Mouse (Mus musculus) embryonic facial prominence, embryonic 14.5 days (tissue): ENCODE measurements around the gene Mlxip. TPM values are rescaled to one million over a fixed set of nuclear protein-coding genes. Genes with fewer than 3 reads are reported as not detected.
A peak's percentile ranks its signal among the peaks of the same experiment; 100 is the strongest.

Experiments
- ATAC-seq: fragments of 200-750 bp; cut with Nextera tagmentation; 2 replicates; pipeline ENCODE4 v1.8.0; 2017; ENCODE audit warnings: low read depth, moderate number of reproducible peaks, moderate TSS enrichment
- DNase-seq: peaks from one replicate; pipeline ENCODE4 v3.0.0-alpha.2; 2015; ENCODE audit warnings: low spot score
- H3K27ac ChIP-seq: fragments of 300-500 bp; sonication (generic); replicated peaks from 2 replicates; pipeline ENCODE4 v1.5.1; 2014; ENCODE audit warnings: low read depth, mild to moderate bottlenecking, low read length, moderate library complexity
- H3K27me3 ChIP-seq: fragments of 300-500 bp; sonication (generic); replicated peaks from 2 replicates; pipeline ENCODE4 v1.6.1; 2014; ENCODE audit warnings: low read length; ENCODE audit not compliant: control insufficient read depth, insufficient read depth
- H3K36me3 ChIP-seq: fragments of 300-500 bp; sonication (generic); 2 replicates; pipeline ENCODE4 v1.6.1; 2014; ENCODE audit warnings: low read length, mixed read lengths; ENCODE audit not compliant: control insufficient read depth, insufficient read depth
- H3K4me1 ChIP-seq: fragments of 300-500 bp; sonication (generic); 2 replicates; pipeline ENCODE4 v1.6.1; 2014; ENCODE audit warnings: antibody characterized with exemption, low read length; ENCODE audit not compliant: control insufficient read depth, insufficient read depth
- H3K4me2 ChIP-seq: fragments of 300-500 bp; sonication (generic); 2 replicates; pipeline ENCODE4 v1.6.1; 2014; ENCODE audit warnings: low read depth, mild to moderate bottlenecking, low read length, moderate library complexity, mixed read lengths
- H3K4me3 ChIP-seq: fragments of 300-500 bp; sonication (generic); 2 replicates; pipeline ENCODE4 v1.5.1; 2014; ENCODE audit warnings: low read depth, mild to moderate bottlenecking, low read length
- H3K9ac ChIP-seq: fragments of 300-500 bp; sonication (generic); 2 replicates; pipeline ENCODE4 v1.6.1; 2014; ENCODE audit warnings: low read depth, mild to moderate bottlenecking, low read length, moderate library complexity, mixed read lengths
- H3K9me3 ChIP-seq: fragments of 300-500 bp; sonication (generic); 2 replicates; pipeline ENCODE4 v1.6.1; 2016; ENCODE audit warnings: low read length; ENCODE audit not compliant: control insufficient read depth
- WGBS: fragments of 180-500 bp; shearing (Covaris S2); extraction: QIAGEN DNeasy Blood & Tissue Kit; methylation state at CpG from one replicate; pipeline ENCODE4 v1.1.7; 2014; 5-methylcytosine and 5-hydroxymethylcytosine counted together
- polyA plus RNA-seq: library from polyadenylated mRNA; unstranded; fragments of >200 nt; fragmentation: Nextera tagmentation; extraction: Ambion mirVana; gene quantifications from 2 replicates; pipeline ENCODE4 v1.2.1, GENCODE M21; 2014

The Mlxip gene
- polyA plus RNA-seq, 1 experiment from 2014 or later = 17.7 TPM

GRCm38 (mm10) chr5:123376569-123376968, 18.0 kb upstream of the Mlxip start:
- peak; percentile 45; the same call in 1 of the 2 replicates for ATAC-seq
- H3K27ac ChIP-seq = no peak overlapping the region
- WGBS = 26% methylated on average over 10 of the region's 10 CpGs

GRCm38 (mm10) chr5:123377120-123377955, 17.3 kb upstream of the Mlxip start:
- DNase-seq (peak; percentile 54), ATAC-seq (peak; percentile 44; the same call in 1 of the 2 replicates)
- Histone ChIP-seq H3K4me2 (no peak overlapping the region), H3K9ac (no peak overlapping the region), H3K36me3 (peaks cover 25% of the 10 kb centered on the region), H3K27me3 (no peaks in the 10 kb centered on the region), H3K4me3 (no peak overlapping the region), H3K9me3 (no peaks in the 10 kb centered on the region), H3K27ac (no peak overlapping the region; the same call in 1 of the 2 replicates), H3K4me1 (no peaks in the 10 kb centered on the region)
- WGBS = 69% methylated on average over 15 of the region's 15 CpGs

More at GRCm38 (mm10) chr5:123376569-123376968, 18.0 kb upstream of the Mlxip start:
- Histone ChIP-seq H3K4me3 (no peak overlapping the region), H3K27me3 (no peaks in the 10 kb centered on the region), H3K9ac (no peak overlapping the region), H3K9me3 (no peaks in the 10 kb centered on the region), H3K4me2 (no peak overlapping the region), H3K4me1 (no peaks in the 10 kb centered on the region), H3K36me3 (peaks cover 33% of the 10 kb centered on the region)
- peak; percentile 90 for DNase-seq

- ATAC-seq (no peak), DNase-seq (no peak)
- Histone ChIP-seq H3K9ac (no peak overlapping the region), H3K27ac (no peak overlapping the region), H3K9me3 (no peaks in the 10 kb centered on the region), H3K4me1 (no peaks in the 10 kb centered on the region), H3K4me3 (no peak overlapping the region), H3K36me3 (peaks cover 12% of the 10 kb centered on the region), H3K27me3 (no peaks in the 10 kb centered on the region), H3K4me2 (no peak overlapping the region)
- WGBS = 49% methylated on average over 9 of the region's 9 CpGs
Measured at GRCm38 (mm10) chr5:123378712-123379111, 15.9 kb upstream of the Mlxip start.

- Histone ChIP-seq H3K4me2 (no peak overlapping the region), H3K27me3 (no peaks in the 10 kb centered on the region)
- WGBS = 27% methylated on average over 5 of the region's 5 CpGs
Measured at GRCm38 (mm10) chr5:123379504-123379931, 15.1 kb upstream of the Mlxip start.

GRCm38 (mm10) chr5:123381968-123382367, 12.6 kb upstream of the Mlxip start:
- peak overlapping the region; percentile 10; the same call in 1 of the 2 replicates for H3K4me2 ChIP-seq
- no peaks in the 10 kb centered on the region for H3K9me3 ChIP-seq
- 15% methylated on average over 20 of the region's 20 CpGs for WGBS
- peak; percentile 53 for DNase-seq
- no peak overlapping the region for H3K27ac ChIP-seq
- no peak overlapping the region for H3K9ac ChIP-seq
- 0 out of 2 replicates have a peak, but pooled peaks have one; percentile 24 for ATAC-seq
- no peaks in the 10 kb centered on the region for H3K27me3 ChIP-seq
- H3K4me1 ChIP-seq = no peaks in the 10 kb centered on the region
- H3K4me3 ChIP-seq = no peak overlapping the region
- no peaks in the 10 kb centered on the region for H3K36me3 ChIP-seq

More at GRCm38 (mm10) chr5:123379504-123379931, 15.1 kb upstream of the Mlxip start:
- Histone ChIP-seq H3K9ac (peak overlapping the region; percentile 15; the same call in 1 of the 2 replicates), H3K4me3 (no peak overlapping the region), H3K4me1 (no peaks in the 10 kb centered on the region), H3K27ac (no peak overlapping the region), H3K36me3 (peaks cover 4% of the 10 kb centered on the region; the same call in 1 of the 2 replicates), H3K9me3 (no peaks in the 10 kb centered on the region)
- no peak for DNase-seq
- ATAC-seq = no peak

GRCm38 (mm10) chr5:123382686-123383085, 11.9 kb upstream of the Mlxip start:
- Histone ChIP-seq H3K4me3 (no peak overlapping the region), H3K9ac (no peak overlapping the region), H3K9me3 (no peaks in the 10 kb centered on the region), H3K4me1 (no peaks in the 10 kb centered on the region), H3K4me2 (no peak overlapping the region), H3K36me3 (no peaks in the 10 kb centered on the region), H3K27ac (no peak overlapping the region), H3K27me3 (no peaks in the 10 kb centered on the region)
- DNase-seq = no peak
- no peak for ATAC-seq
- WGBS = 93% methylated on average over 8 of the region's 8 CpGs

- Histone ChIP-seq H3K4me3 (no peak overlapping the region), H3K27ac (no peak overlapping the region), H3K9me3 (no peaks in the 10 kb centered on the region), H3K9ac (no peak overlapping the region), H3K4me1 (no peaks in the 10 kb centered on the region), H3K4me2 (no peak overlapping the region), H3K36me3 (no peaks in the 10 kb centered on the region), H3K27me3 (no peaks in the 10 kb centered on the region)
- no peak for DNase-seq
- WGBS = 28% methylated on average over 3 of the region's 3 CpGs
- no peak for ATAC-seq
Measured at GRCm38 (mm10) chr5:123388452-123388851, 6.1 kb upstream of the Mlxip start.

- Histone ChIP-seq H3K4me2 (peak overlapping the region; percentile 53), H3K9me3 (no peaks in the 10 kb centered on the region), H3K36me3 (no peaks in the 10 kb centered on the region), H3K27ac (no peak overlapping the region), H3K4me1 (peaks cover 7% of the 10 kb centered on the region), H3K9ac (peak overlapping the region; percentile 48), H3K4me3 (peak overlapping the region; percentile 39), H3K27me3 (no peaks in the 10 kb centered on the region)
- ATAC-seq (no peak), DNase-seq (no peak)
- WGBS = 5% methylated on average over 15 of the region's 17 CpGs
Measured at GRCm38 (mm10) chr5:123390536-123391441, 3.8 kb upstream of the Mlxip start.
